Mouse (Mus musculus): ENCODE measurements around the gene Egflam. TPM values are rescaled to one million over a fixed set of nuclear protein-coding genes. Genes with fewer than 3 reads are reported as not detected.

The Egflam gene
- polyA plus RNA-seq, 1 experiment, result 0.02 TPM

DNA sequence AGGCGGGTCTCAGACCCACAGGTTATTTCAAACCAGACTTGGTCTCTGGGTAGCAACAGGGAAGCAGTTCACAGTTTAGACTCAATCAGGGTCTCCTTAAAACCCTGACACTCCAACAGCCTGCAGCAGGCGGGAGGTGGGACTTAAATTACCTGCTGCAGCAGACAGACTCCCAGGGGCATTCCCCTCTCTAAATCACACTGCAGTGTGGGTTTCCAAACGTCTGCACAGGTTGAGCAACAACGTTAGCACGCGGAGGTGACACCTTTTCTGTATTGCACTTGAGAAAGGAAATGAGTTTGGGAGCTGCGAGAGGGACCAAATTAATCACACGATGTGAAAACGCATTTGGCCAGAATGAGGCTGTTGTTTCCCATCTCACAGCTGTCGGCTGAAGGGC is 15.7 kb downstream of the Egflam start:
- Histone ChIP-seq H3K27me3 (replicated peaks) (no peaks in the 10 kb centered on the region), H3K4me1 (no peaks in the 10 kb centered on the region), H3K36me3 (replicated peaks; ENCODE audit: low read length) (no peaks in the 10 kb centered on the region), H3K9me3 (no peaks in the 10 kb centered on the region), H3K4me3 (replicated peaks) (no peak overlapping the region)
- no peak for TF ChIP-seq GATA1 (IDR thresholded peaks at IDR 0.05; ENCODE audit: borderline replicate concordance, low read length)
- TF ChIP-seq FLI1 (IDR thresholded peaks at IDR 0.05; ENCODE audit: low read length), result no peak

DNA sequence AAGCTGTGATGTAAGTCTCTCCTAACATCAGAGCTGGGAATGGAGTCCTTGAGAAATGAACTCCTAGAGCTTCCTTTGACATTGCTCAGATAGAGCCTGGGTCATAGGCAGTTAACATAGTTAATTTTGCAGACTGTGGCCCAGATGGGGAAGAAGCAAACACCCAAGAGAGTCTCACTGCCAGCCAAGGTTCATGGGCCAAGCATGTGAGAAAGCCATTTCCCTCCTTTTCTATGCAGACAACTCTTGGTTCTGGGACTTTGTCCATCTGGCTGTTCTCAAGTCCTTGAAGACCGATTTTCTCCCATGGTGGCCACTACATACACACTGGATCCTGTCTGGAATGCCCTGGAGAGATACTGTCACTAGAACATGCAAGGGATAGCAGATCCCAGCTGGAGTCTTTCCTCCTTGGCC is 45.6 kb downstream of the Egflam start:
- Histone ChIP-seq H3K4me1 (no peaks in the 10 kb centered on the region), H3K9me3 (no peaks in the 10 kb centered on the region), H3K36me3 (replicated peaks; ENCODE audit: low read length) (no peaks in the 10 kb centered on the region), H3K4me3 (replicated peaks) (no peak overlapping the region), H3K27me3 (replicated peaks) (no peaks in the 10 kb centered on the region)
- no peak for TF ChIP-seq FLI1 (IDR thresholded peaks at IDR 0.05; ENCODE audit: low read length)
- no peak for TF ChIP-seq GATA1 (IDR thresholded peaks at IDR 0.05; ENCODE audit: borderline replicate concordance, low read length)

DNA sequence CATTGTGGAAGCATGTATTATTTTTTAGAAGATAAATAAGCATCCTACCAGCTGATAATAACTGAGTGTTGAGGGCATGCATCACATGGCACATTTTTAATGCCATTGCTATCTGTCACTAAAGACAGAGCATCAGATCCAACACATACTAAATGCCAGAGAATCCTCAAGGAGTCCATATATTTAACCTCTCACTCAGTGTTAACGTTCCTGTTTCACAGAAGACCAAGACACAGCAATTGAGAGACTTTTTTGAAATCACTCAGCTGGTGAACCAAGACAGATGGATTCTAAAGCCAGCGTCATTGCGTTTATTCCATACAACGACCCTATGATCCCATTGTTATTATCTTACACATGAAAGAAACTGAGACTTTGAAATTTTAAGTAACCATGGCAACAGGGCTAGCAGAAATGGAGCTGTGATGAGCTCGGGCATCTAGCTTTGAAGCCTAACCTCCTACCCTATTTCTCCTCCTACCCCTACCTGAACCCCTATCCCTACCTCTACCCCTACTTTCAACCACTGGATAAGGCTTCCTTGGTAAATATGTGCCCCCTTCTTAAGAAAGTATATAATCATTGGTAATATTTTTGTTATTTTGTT is 57.4 kb downstream of the Egflam start:
- H3K4me3 ChIP-seq (replicated peaks), result no peak overlapping the region
- no peaks in the 10 kb centered on the region for H3K9me3 ChIP-seq
- H3K36me3 ChIP-seq (replicated peaks; ENCODE audit: low read length), result no peaks in the 10 kb centered on the region
- H3K27me3 ChIP-seq (replicated peaks), result no peaks in the 10 kb centered on the region
- TF ChIP-seq GATA1 (IDR thresholded peaks at IDR 0.05; ENCODE audit: borderline replicate concordance, low read length), result no peak
- TF ChIP-seq FLI1 (IDR thresholded peaks at IDR 0.05; ENCODE audit: low read length), result no peak
- no peaks in the 10 kb centered on the region for H3K4me1 ChIP-seq

DNA sequence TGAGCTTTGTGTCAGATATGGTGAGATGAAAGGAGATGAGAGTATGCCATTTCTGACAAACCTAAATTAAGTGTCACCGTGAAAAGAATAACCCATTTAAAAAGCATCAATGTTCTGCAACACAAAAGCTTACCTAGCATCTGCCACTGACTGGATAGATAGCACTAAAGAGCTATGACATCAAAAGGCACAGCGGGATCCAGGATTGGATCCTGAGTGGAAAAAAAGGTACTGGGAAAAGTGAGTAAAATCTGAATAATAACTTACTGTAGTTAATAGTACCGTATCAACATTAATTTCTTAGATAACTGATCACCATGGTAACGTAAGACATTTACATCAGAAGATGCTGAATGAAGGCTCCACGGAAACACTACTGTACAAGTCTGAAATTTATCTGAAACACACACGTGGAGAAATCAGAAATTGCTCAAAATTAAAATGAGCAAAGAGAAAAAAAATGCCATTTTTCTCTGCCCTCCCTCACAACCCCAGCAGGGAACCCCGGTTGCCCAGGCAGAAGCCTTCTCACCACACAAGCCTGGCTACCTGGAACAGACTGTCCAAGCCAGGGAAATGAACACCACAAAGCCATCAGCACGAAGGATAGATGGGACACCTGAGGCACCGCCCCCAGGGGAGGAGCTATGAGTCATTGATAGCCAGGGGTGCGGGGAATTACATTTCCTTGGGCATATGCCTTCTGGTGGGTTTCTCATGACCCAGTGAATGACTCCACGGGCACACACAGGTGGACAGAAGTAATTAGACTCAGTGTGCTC is 63.5 kb downstream of the Egflam start:
- Histone ChIP-seq H3K4me3 (replicated peaks) (no peak overlapping the region), H3K27me3 (replicated peaks) (no peaks in the 10 kb centered on the region), H3K36me3 (replicated peaks; ENCODE audit: low read length) (no peaks in the 10 kb centered on the region), H3K9me3 (no peaks in the 10 kb centered on the region), H3K4me1 (no peaks in the 10 kb centered on the region)
- TF ChIP-seq GATA1 (IDR thresholded peaks at IDR 0.05; ENCODE audit: borderline replicate concordance, low read length) (no peak), FLI1 (IDR thresholded peaks at IDR 0.05; ENCODE audit: low read length) (no peak)

DNA sequence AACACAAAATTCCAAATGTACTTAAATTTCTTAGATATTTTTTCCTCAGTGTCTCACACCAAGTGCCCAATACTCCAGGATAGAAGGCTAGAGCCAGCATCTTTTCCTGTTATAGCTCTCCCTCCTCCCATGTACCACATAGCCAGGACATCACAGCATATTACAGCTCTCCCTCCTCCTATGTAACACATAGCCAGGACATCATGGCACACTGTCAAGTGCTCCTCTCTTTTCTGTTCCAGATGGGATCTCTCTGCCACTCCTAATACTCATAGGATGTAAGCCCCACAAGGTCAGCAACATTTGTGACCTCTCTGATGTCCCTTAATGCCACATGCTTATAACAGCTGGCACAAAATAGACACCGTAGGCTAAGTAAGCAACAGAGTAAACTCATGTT is 65.3 kb downstream of the Egflam start:
- H3K27me3 ChIP-seq (replicated peaks), result no peaks in the 10 kb centered on the region
- no peaks in the 10 kb centered on the region for H3K36me3 ChIP-seq (replicated peaks; ENCODE audit: low read length)
- no peak for TF ChIP-seq FLI1 (IDR thresholded peaks at IDR 0.05; ENCODE audit: low read length)
- no peak for TF ChIP-seq GATA1 (IDR thresholded peaks at IDR 0.05; ENCODE audit: borderline replicate concordance, low read length)
- no peaks in the 10 kb centered on the region for H3K9me3 ChIP-seq
- H3K4me3 ChIP-seq (replicated peaks), result no peak overlapping the region
- no peaks in the 10 kb centered on the region for H3K4me1 ChIP-seq

DNA sequence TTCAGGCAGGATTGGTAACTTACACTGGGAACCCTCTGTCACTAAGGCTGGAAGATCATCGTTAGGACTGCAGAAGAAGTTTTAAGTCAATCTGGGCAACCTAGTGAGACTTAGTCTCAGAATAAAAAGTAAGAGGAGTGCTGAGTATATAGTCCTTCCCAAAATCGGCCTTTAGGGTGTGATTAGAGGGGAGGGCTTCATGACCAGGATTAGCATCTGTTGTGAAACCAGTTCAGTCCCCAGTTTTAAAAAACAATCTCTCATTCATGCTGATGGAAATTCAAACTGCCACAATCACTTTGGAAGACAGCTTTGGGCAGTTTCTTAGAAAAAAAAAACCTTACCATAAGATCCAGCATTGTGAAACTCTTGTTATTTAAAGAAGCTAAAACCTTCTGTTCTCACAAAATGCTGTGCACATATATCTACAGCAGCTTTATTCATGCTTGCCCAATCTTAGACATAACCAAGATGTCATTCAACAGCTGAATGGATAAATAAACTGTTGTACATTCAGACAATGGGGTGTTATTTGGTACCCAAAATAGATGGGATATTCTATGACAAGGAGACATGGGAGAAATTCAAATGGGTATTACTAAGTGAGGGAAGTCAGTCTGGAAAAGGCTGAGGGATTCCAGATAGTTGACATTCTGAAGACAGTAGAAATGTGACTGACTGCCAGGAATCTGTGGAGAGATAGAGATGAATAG is 75.4 kb downstream of the Egflam start:
- TF ChIP-seq FLI1 (IDR thresholded peaks at IDR 0.05; ENCODE audit: low read length) (no peak), GATA1 (IDR thresholded peaks at IDR 0.05; ENCODE audit: borderline replicate concordance, low read length) (no peak)
- no peaks in the 10 kb centered on the region for H3K4me1 ChIP-seq
- H3K4me3 ChIP-seq (replicated peaks), result no peak overlapping the region
- H3K9me3 ChIP-seq, result no peaks in the 10 kb centered on the region
- no peaks in the 10 kb centered on the region for H3K27me3 ChIP-seq (replicated peaks)
- H3K36me3 ChIP-seq (replicated peaks; ENCODE audit: low read length), result no peaks in the 10 kb centered on the region

DNA sequence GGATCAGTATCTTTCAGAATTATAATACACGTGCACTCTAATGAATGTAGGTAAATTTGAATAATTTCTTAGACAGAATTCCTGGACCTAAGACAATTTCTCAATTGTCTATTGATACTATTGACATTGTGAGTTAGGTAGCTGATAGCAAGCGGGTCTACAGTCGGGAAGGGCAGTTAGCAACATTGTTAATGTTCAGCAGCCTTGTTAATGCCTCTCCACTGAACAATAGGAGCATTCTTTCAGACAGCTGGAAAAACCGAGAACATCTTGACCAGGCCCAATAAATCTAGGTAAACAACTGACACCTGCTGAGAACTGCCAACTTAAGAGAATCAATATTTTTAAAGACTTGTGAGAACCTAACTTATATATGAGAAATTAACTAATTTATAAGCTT is 77.3 kb downstream of the Egflam start:
- H3K4me1 ChIP-seq, result no peaks in the 10 kb centered on the region
- H3K36me3 ChIP-seq (replicated peaks; ENCODE audit: low read length), result no peaks in the 10 kb centered on the region
- no peaks in the 10 kb centered on the region for H3K27me3 ChIP-seq (replicated peaks)
- H3K4me3 ChIP-seq (replicated peaks), result no peak overlapping the region
- no peaks in the 10 kb centered on the region for H3K9me3 ChIP-seq
- TF ChIP-seq FLI1 (IDR thresholded peaks at IDR 0.05; ENCODE audit: low read length), result no peak
- no peak for TF ChIP-seq GATA1 (IDR thresholded peaks at IDR 0.05; ENCODE audit: borderline replicate concordance, low read length)

DNA sequence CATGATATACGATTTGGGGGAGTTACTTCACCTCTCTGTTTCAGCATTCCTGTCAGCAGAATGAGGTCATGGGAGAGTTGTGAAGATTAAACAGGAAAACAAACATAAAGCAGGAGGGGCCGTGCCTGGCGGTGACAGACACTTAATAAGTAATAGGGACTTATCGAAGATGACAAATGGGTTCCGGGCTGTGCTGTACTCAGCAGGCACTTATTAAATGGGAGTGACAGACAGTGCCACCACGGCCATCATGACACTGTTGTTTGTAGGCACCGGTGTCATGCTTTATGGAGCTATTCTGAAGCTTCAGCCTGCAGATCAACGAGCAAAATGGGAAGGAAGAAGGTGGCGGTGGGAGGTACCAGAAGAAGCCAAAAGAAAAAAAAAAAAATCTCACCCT is 82.7 kb downstream of the Egflam start:
- Histone ChIP-seq H3K27me3 (replicated peaks) (no peaks in the 10 kb centered on the region), H3K36me3 (replicated peaks; ENCODE audit: low read length) (no peaks in the 10 kb centered on the region), H3K9me3 (no peaks in the 10 kb centered on the region), H3K4me3 (replicated peaks) (no peak overlapping the region), H3K4me1 (no peaks in the 10 kb centered on the region)
- TF ChIP-seq GATA1 (IDR thresholded peaks at IDR 0.05; ENCODE audit: borderline replicate concordance, low read length) (no peak), FLI1 (IDR thresholded peaks at IDR 0.05; ENCODE audit: low read length) (no peak)

DNA sequence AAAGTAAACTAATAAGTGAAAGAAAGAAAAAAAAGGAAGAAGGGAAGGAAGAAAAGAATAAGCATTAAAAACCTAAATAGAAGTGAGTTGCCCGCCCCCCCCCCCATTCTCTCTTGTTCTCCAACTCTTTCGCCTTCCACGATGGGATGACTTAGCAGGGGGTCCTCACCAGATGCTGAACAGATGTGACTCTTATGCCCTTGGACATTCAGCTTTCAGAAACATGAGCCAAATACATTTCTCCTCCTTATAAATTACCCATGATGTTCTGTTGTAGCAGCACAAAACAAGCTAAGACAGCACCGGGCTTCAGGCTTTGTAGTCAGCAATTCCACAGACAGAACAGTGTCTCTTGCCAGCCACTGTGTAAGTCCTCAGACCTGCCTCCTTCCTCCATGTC is 89.5 kb downstream of the Egflam start:
- no peak overlapping the region for H3K4me3 ChIP-seq (replicated peaks)
- H3K27me3 ChIP-seq (replicated peaks), result peaks cover 2% of the 10 kb centered on the region
- H3K9me3 ChIP-seq, result no peaks in the 10 kb centered on the region
- no peaks in the 10 kb centered on the region for H3K4me1 ChIP-seq
- TF ChIP-seq GATA1 (IDR thresholded peaks at IDR 0.05; ENCODE audit: borderline replicate concordance, low read length) (no peak), FLI1 (IDR thresholded peaks at IDR 0.05; ENCODE audit: low read length) (no peak)
- no peaks in the 10 kb centered on the region for H3K36me3 ChIP-seq (replicated peaks; ENCODE audit: low read length)

DNA sequence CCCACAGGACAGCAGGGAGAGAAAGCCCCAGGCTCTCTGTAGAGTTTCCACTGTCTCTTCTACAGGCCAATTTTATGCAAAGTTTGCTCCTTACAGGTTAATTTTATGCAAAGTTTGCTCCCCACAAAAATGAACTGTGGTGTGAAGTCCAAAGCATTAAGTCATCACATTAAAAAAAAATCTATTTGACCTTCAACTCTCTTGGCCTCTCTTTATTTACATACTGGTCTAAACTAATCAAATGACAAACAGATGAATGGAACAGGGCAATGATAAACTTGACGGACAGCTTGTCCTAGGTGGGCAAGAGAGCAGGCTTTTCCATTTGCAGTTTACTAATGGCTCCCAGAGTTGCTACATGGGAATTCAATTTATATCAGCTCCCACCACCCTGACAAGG is 98.3 kb downstream of the Egflam start:
- Histone ChIP-seq H3K36me3 (replicated peaks; ENCODE audit: low read length) (no peaks in the 10 kb centered on the region), H3K9me3 (peaks cover 3% of the 10 kb centered on the region), H3K27me3 (replicated peaks) (peaks cover 2% of the 10 kb centered on the region), H3K4me3 (replicated peaks) (no peak overlapping the region), H3K4me1 (no peaks in the 10 kb centered on the region)
- TF ChIP-seq GATA1 (IDR thresholded peaks at IDR 0.05; ENCODE audit: borderline replicate concordance, low read length) (no peak), FLI1 (IDR thresholded peaks at IDR 0.05; ENCODE audit: low read length) (no peak)
